Mouse (Mus musculus): Measurements from ENCODE around the gene Fgfr2.

DNA sequence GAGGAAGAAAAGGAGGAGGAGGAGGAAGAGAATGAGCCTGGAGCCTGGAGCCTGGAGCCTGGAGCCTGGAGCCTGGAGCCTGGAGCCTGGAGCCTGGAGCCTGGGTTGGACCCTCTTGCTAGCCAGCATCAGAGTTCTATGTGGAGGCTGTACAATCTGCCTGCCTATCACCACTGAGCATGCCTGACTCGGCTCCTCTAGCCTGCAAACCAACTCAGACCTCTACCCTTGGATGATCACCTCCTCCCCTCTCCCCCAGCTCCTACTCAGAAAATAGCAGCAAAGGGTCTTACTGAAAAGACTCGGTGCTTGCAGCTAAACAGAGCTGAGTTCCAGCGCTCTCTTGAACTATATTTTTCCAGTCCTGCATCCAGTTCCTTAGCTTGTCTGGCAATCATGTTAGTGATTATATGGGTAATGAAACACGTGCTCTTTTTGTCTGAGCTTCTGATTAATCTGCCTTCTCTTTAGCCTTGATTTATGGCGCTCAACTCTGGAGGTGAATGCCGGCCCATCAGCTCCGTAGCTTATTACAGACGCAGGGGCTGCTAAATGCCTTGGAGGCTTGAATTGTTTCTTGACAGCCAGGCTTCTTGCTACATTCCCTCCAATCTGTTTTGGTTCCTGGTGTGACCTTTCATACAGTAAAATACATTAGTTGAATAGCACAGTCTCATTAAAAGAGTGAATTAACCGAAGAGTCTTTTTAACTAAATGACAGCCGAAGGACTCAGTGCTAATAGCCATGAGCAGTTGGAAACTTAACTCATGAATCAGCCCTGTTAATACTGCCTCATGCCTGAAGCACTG, 1345.5 kb downstream of the Fgfr2 start:
- no peak for TF ChIP-seq CTCF (conservative IDR thresholded peaks at IDR 0.05; ENCODE audit: low read length)
- TF ChIP-seq POU5F1 (IDR thresholded peaks at IDR 0.05; ENCODE audit: borderline replicate concordance, low read length) = no peak

All from E14TG2a.4 (cell line).